Mouse (Mus musculus): ENCODE results near the gene Trabd.

DNA sequence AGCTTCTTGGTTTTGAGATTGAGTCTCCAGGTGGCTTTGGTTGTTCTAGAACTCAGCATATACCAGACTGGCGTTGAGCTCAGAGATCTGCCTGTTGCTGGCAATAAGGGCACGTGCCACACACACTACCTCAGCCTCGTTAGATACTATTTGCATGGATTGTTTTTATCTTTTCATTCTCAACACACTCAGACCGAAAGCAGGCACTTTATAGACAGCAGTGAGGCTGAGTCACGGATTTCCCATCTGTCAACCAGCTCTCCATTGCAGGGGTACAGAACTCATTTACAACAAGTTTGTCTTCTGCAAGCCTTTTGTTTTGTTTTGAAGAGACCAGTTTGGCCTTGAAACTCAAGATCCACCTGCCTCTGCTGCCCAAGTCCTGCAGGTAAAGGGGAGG is 22.5 kb downstream of the Trabd start:
- TF ChIP-seq POLR2A (IDR thresholded peaks at IDR 0.05; ENCODE audit: low read depth, low read length) (no peak), CTCF (IDR thresholded peaks at IDR 0.05; ENCODE audit: borderline replicate concordance, insufficient read depth, low read length) (no peak)
